Mouse (Mus musculus) erythroblast, adult 5-6 weeks (primary cell): ENCODE measurements around the gene Helt. TPM values are rescaled to one million over a fixed set of nuclear protein-coding genes. Genes with fewer than 3 reads are reported as not detected.

Source experiments
- ATAC-seq: replicated peaks from 2 replicates; pipeline ENCODE4 v1.8.0; 2016; ENCODE audit warnings: moderate number of reproducible peaks, mild to moderate bottlenecking, moderate TSS enrichment, inconsistent platforms; ENCODE audit not compliant: poor library complexity, low FRiP score, severe bottlenecking
- total RNA-seq, 2 experiments: library from RNA; stranded (forward) in 1 of 2; stranded (reverse) in 1 of 2; fragments of 150-400 nt in 1 of 2; fragments of 200-764, 138-1000 nt in 1 of 2; gene quantifications; 2 replicates each; pipeline versions ENCODE4 v1.2.3 to v1.2.4; 2015 to 2017; ENCODE audit warnings: low replicate concordance in 2 of 2

Gene Helt
- total RNA-seq, 2 experiments from 2014 or later, result not detected

DNA sequence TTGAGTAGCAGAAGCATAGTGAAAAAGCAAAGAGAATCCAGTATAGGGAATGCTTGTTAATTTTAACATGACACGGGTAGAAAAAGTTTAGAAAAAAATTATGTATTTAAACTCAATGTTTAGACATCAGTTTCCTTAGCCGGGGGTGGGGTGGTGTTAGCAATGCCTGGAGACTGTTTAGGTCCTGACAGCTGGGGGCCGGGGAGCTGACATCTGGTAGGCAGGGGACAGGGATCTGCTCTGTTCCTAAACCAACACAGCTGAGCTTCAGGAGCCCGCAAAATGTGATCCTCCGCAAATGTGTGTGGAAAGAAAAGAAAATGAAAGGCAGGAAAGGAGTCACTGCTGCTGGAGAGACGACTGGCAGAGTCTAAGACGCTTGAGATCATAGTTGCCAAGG, 51.5 kb downstream of the Helt start:
- no peak for ATAC-seq

Other genes starting within 250 kb of the Helt start
- 14.6 and 15.4 TPM in 2 replicates for gene Cfap97, start 142.9 kb downstream of the Helt start, total RNA-seq (2015; ENCODE audit: low replicate concordance)
- 5.0 and 5.3 TPM in 2 replicates for gene Cfap97, start 142.9 kb downstream of the Helt start, total RNA-seq (2017; ENCODE audit: low replicate concordance)
- gene Snx25, start 142.5 kb downstream of the Helt start, total RNA-seq (2015; ENCODE audit: low replicate concordance), result 6.9 and 8.4 TPM in 2 replicates
- gene Snx25, start 142.5 kb downstream of the Helt start, total RNA-seq (2017; ENCODE audit: low replicate concordance), result 4.3 and 10.1 TPM in 2 replicates
- gene Slc25a4, start 83.4 kb downstream of the Helt start, total RNA-seq (2015; ENCODE audit: low replicate concordance), result 10.7 and 12.9 TPM in 2 replicates
- 10.6 and 15.1 TPM in 2 replicates for gene Slc25a4, start 83.4 kb downstream of the Helt start, total RNA-seq (2017; ENCODE audit: low replicate concordance)
- 393 and 430 TPM in 2 replicates for gene Acsl1, start 176.4 kb upstream of the Helt start, total RNA-seq (2015; ENCODE audit: low replicate concordance)
- gene Acsl1, start 176.4 kb upstream of the Helt start, total RNA-seq (2017; ENCODE audit: low replicate concordance), result 573 and 623 TPM in 2 replicates